Mouse (Mus musculus) layer of hippocampus, postnatal 25 days (tissue): Measurements from ENCODE around the gene Olfr667. TPM values are rescaled to one million over a fixed set of nuclear protein-coding genes. Genes with fewer than 3 reads are reported as not detected.
"Not testable (repeated sequence)": the region's sequence is repeated elsewhere in the genome, so short reads cannot be mapped to it uniquely, and the experiment has no call there.

Experiments used
- DNase-seq, 2 experiments: peaks; one replicate each; pipeline ENCODE4 v3.0.0; 2022; ENCODE audit warnings: mixed read lengths in 2 of 2, low spot score in 1 of 2; ENCODE audit errors: extremely low spot score in 1 of 2
- total RNA-seq, 2 experiments: library from RNA; stranded (reverse); gene quantifications; 2 replicates each; pipeline ENCODE4 v1.2.3; 2021

Gene Olfr667
- total RNA-seq, result not detected

- DNase-seq, result no peak
These were observed at the start of gene Olfr667 for GRCm38 (mm10) chr7:104921382-104921781. TSS of gene Olfr667 (minus strand) at chr7:104921482.

- no peak for DNase-seq
These were observed 41.2 kb upstream of the Olfr667 start, which contains the start of gene Olfr670 for GRCm38 (mm10) chr7:104962520-104962919. TSS of gene Olfr670 (minus strand) at chr7:104962620.

DNA sequence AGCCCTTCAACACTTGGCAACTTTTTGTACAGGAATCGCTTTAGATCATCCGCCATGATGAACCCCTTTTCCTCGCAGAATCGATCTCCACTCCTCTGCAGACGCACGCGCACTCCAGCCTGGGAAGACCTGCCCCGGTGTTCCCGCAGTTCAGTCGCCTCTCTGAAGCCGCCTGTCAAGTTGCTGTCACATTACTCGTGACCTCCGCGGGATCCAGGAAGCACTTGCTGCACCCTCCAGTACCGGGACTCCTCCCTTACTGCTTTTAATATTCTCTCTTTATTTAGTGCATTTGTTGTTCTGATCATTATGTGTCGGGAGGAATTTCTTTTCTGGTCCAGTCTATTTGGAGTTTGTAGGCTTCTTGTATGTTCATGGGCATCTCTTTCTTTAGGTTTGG lies 29.0 kb upstream of the Olfr667 start:
- DNase-seq, result not testable (repeated sequence)

DNA sequence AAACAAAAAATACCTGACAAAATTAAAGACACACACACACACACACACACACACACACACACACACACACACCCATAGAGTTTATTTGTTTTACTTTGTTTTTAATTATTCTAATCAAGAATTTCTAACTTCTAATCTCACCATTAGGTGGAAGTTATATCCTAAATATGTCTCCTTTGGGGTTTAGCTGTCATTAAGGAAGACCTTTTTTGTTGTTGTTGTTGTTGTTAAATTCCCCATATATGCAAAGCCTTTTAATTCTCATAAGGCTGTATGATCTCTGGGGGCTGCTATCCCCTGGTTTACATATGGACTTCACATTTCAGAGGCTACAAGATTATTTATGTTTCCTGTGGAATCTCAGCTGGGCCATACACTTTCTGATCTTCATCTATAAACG lies 12.7 kb upstream of the Olfr667 start, which contains the start of gene Olfr669:
Gene Olfr669 (plus strand): TSS at position 301 of the 400 bp plus-strand sequence.
- no peak for DNase-seq

- no peak for DNase-seq
These were observed 6.7 kb upstream of the Olfr667 start, which contains the start of gene Olfr668 for GRCm38 (mm10) chr7:104927957-104928356. TSS of gene Olfr668 (minus strand) at chr7:104928057.

- no peak for DNase-seq
These were observed 25.4 kb downstream of the Olfr667 start, which contains the start of gene Olfr666 for GRCm38 (mm10) chr7:104895852-104896251. TSS of gene Olfr666 (minus strand) at chr7:104895952.

DNA sequence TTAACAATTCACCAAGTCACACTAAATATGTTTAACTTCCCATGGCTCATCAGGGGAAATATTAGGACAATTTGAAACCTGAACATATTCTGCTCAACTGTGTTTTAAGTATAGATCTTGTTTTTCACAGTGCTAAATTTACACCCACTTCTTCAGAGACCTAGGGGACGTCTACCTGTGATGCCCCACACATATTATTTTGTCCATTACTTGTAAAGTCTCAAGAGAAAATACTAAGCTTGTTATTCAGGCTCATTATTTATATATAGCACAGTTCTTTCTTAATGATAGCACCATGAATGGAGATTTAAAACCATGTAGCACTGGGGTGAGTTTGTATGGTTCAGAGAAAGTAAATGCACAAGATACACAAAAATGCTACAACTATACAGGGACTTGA lies 43.6 kb downstream of the Olfr667 start, which contains the start of gene Olfr665:
Gene Olfr665 (plus strand): TSS at position 301 of the 400 bp plus-strand sequence.
- no peak for DNase-seq

Other genes with a start within 250 kb of the Olfr667 start
- not detected for gene Olfr661, start 235.0 kb downstream of the Olfr667 start, total RNA-seq
- gene Usp17le, start 144.0 kb downstream of the Olfr667 start, total RNA-seq, result not detected
- gene Usp17lb, start 78.9 kb downstream of the Olfr667 start, total RNA-seq, result not detected
- gene Usp17la, start 64.5 kb downstream of the Olfr667 start, total RNA-seq, result not detected
- not detected for gene Olfr665, start 43.5 kb downstream of the Olfr667 start, total RNA-seq
- not detected for gene Olfr666, start 25.5 kb downstream of the Olfr667 start, total RNA-seq
- gene Olfr668, start 6.6 kb upstream of the Olfr667 start, total RNA-seq, result not detected
- not detected for gene Olfr669, start 12.8 kb upstream of the Olfr667 start, total RNA-seq
- not detected for gene Olfr670, start 41.1 kb upstream of the Olfr667 start, total RNA-seq
- gene Olfr671, start 57.6 kb upstream of the Olfr667 start, total RNA-seq, result not detected
- gene Olfr672, start 80.5 kb upstream of the Olfr667 start, total RNA-seq, result not detected
- not detected for gene Olfr675, start 107.0 kb upstream of the Olfr667 start, total RNA-seq
- not detected for gene Olfr676, start 111.2 kb upstream of the Olfr667 start, total RNA-seq
- not detected for gene Olfr677, start 129.9 kb upstream of the Olfr667 start, total RNA-seq
- not detected for gene Olfr678, start 143.0 kb upstream of the Olfr667 start, total RNA-seq
- not detected for gene Olfr679, start 159.7 kb upstream of the Olfr667 start, total RNA-seq
- not detected for gene Olfr680-ps1, start 171.3 kb upstream of the Olfr667 start, total RNA-seq
- not detected for gene Olfr681, start 195.4 kb upstream of the Olfr667 start, total RNA-seq
- gene Olfr683, start 225.5 kb upstream of the Olfr667 start, total RNA-seq, result not detected
- not detected for gene Olfr684, start 242.2 kb upstream of the Olfr667 start, total RNA-seq